Mouse (Mus musculus) testis, postnatal 14 days (tissue): ENCODE data around the gene Fut1.
"Not testable (repeated sequence)": the region's sequence is repeated elsewhere in the genome, so short reads cannot be mapped to it uniquely, and the experiment has no call there.

Experiments
- DNase-seq: peaks from one replicate; pipeline ENCODE4 v3.0.0; 2021; ENCODE audit warnings: low spot score

Fut1 gene

GRCm38 (mm10) chr7:45638623-45639401 lies 21.7 kb downstream of the Fut1 start:
- DNase-seq: peak; percentile 95

GRCm38 (mm10) chr7:45639561-45640027 lies 22.5 kb downstream of the Fut1 start, which contains the start of gene Mamstr:
TSS of gene Mamstr (plus strand) at chr7:45639977.
- peak; percentile 56 for DNase-seq

GRCm38 (mm10) chr7:45640191-45640957 lies 23.3 kb downstream of the Fut1 start:
- DNase-seq: no peak

GRCm38 (mm10) chr7:45641391-45642040 lies 24.4 kb downstream of the Fut1 start:
- DNase-seq: no peak

GRCm38 (mm10) chr7:45642083-45642482 lies 25.0 kb downstream of the Fut1 start:
- DNase-seq: no peak

GRCm38 (mm10) chr7:45642503-45643255 lies 25.6 kb downstream of the Fut1 start:
- DNase-seq: no peak

GRCm38 (mm10) chr7:45643441-45644178 lies 26.5 kb downstream of the Fut1 start:
- DNase-seq: peak; percentile 93

GRCm38 (mm10) chr7:45644183-45644582 lies 27.1 kb downstream of the Fut1 start:
- DNase-seq: peak; percentile 58

- no peak for DNase-seq
Measured at GRCm38 (mm10) chr7:45644872-45645590, 27.9 kb downstream of the Fut1 start.

GRCm38 (mm10) chr7:45645591-45645971 lies 28.5 kb downstream of the Fut1 start:
- no peak for DNase-seq

- DNase-seq: no peak
Measured at GRCm38 (mm10) chr7:45646671-45647070, 29.6 kb downstream of the Fut1 start.

- no peak for DNase-seq
Measured at GRCm38 (mm10) chr7:45649351-45649750, 32.3 kb downstream of the Fut1 start.

- not testable (repeated sequence) for DNase-seq
Measured at GRCm38 (mm10) chr7:45650484-45650883, 33.4 kb downstream of the Fut1 start.

- DNase-seq: no peak
Measured at GRCm38 (mm10) chr7:45654424-45655047, 37.4 kb downstream of the Fut1 start.

GRCm38 (mm10) chr7:45660746-45661478 lies 43.8 kb downstream of the Fut1 start:
- no peak for DNase-seq

GRCm38 (mm10) chr7:45661702-45662101 lies 44.6 kb downstream of the Fut1 start:
- DNase-seq: not testable (repeated sequence)

- DNase-seq: no peak
Measured at GRCm38 (mm10) chr7:45665303-45666138, 48.4 kb downstream of the Fut1 start.

GRCm38 (mm10) chr7:45666161-45666560 lies 49.1 kb downstream of the Fut1 start, which contains the start of gene Fut2:
TSS of gene Fut2 (minus strand) at chr7:45666394.
- no peak for DNase-seq
